Mouse (Mus musculus): ENCODE measurements around the gene Pxylp1.

- TF ChIP-seq POLR2A (IDR thresholded peaks at IDR 0.05; ENCODE audit: low read depth, low read length) (no peak), CTCF (IDR thresholded peaks at IDR 0.05; ENCODE audit: extremely low read depth, insufficient read depth, insufficient read length, insufficient replicate concordance) (no peak)
Measured at GRCm38 (mm10) chr9:96857838-96858237, 34.6 kb downstream of the Pxylp1 start.

Measured in spleen, adult 2 months (tissue).